Mouse (Mus musculus) brain, adult 2 months (tissue): Measurements from ENCODE around the gene Pcgf1.

Experiments used
- DNase-seq: peaks from one replicate; pipeline ENCODE4 v3.0.0; 2011; ENCODE audit warnings: low read depth, low spot score

The Pcgf1 gene

DNA sequence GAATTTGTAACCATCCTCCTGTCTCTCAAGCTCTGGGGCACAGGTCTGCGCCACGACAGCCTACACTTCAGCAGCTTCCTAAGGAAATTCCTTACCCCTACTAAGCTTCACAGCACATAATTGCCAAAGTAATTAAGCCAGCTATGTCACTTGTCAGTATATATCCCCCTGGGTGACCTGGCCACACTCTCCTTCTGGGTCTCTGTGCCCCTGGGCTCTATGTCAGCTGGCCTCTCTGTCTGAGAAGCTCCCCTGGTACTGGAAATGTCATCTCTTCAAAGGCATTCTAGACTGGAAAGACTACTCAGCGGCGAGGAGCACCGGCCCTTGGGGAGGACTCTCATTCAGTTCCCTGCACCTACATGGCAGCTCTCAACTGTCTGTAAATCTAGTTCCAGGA is 45.3 kb downstream of the Pcgf1 start:
- DNase-seq: no peak

DNA sequence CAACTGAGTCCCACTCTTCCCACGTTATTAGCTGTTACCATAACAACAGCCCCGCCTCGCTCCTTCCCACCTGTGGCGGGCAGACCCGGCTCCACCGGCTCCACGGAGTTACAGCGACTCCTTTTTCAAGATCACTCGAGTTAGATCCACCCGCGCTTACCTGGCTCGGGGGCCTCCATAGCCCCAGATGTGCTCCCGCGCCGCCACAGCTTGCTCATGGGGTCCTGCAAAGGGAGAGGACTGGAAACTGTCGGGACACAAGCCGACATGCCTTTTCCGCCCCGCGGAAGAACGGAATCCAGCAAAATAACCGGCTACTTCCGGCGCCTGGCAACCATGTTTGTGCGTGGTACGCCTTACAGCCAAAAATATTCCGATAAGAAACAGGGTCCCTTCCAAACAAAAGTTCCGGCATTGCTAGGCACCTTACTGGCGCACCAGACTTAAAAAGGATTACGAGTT is 47.2 kb downstream of the Pcgf1 start:
- peak; percentile 99 for DNase-seq

DNA sequence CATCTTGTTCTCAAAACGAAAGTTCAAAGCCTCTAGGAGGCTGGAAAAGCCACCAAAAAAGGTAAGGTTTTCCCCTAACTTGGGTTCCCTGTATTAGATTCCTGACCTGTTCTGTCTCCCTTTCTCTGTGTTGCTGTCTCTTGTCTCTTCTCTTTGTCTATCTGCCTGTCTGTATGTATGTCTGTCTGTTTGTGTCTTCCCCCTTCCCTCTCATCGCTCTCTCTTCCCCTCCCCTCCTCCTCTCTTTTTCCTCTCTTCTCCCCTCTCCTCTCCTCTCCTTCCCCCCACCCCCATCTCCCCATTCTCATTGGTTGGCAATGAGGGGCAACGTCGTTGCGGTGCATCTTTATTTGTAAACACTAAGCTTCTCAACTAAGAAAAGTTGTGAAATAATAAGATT is 47.7 kb downstream of the Pcgf1 start, which contains the start of gene Ino80b:
Gene Ino80b, minus strand, starts transcription at position 101 of the 400 bp plus-strand sequence.
- DNase-seq: no peak

DNA sequence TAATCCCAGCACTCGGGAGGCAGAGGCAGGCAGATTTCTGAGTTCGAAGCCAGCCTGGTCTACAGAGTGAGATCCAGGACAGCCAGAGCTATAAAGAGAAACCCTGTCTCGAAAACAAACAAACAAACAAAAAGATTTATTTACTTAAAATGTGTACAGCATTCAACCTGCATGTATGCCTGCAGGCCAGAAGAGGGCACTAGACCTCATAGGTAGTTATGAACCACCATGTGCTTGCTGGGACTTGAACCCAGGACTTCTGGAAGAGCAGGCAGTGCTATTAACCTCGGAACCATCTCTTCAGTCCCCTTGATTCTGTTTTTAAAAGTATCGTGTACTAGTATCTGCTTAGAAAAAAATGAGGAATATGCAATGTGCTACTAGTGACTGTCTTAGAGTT is 49.8 kb downstream of the Pcgf1 start:
- DNase-seq: no peak
